Mouse (Mus musculus): ENCODE data around the gene Slc7a6os.

- TF ChIP-seq POLR2A (IDR thresholded peaks at IDR 0.05; ENCODE audit: insufficient read length, low read depth) (no peak), SRF (IDR thresholded peaks at IDR 0.05; ENCODE audit: control insufficient read depth, insufficient read length, low read depth) (no peak), USF1 (IDR thresholded peaks at IDR 0.05; ENCODE audit: low read depth) (no peak), TCF12 (IDR thresholded peaks at IDR 0.05; ENCODE audit: insufficient read depth, poor library complexity, severe bottlenecking) (no peak), MAX (IDR thresholded peaks at IDR 0.05; ENCODE audit: low read depth) (no peak), POLR2AphosphoS2 (IDR thresholded peaks at IDR 0.05; ENCODE audit: insufficient read length, low read depth) (no peak), E2F4 (IDR thresholded peaks at IDR 0.05; ENCODE audit: insufficient read depth) (no peak), MYOG (IDR thresholded peaks at IDR 0.05; ENCODE audit: control insufficient read depth in 1 of 3, insufficient read depth in 1 of 3, insufficient read length in 2 of 3, low read depth in 2 of 3) (no peak), CEBPB (IDR thresholded peaks at IDR 0.05; ENCODE audit: insufficient read depth, poor library complexity, severe bottlenecking) (no peak)
These were observed 32.3 kb downstream of the Slc7a6os start for GRCm38 (mm10) chr8:106178428-106178827.

Data from myocyte (in vitro differentiated cells).